Mouse (Mus musculus): Measurements from ENCODE around the gene Senp5. TPM values are rescaled to one million over a fixed set of nuclear protein-coding genes. Genes with fewer than 3 reads are reported as not detected.

Gene Senp5
- polyA plus RNA-seq, 1 experiment, result not detected

GRCm38 (mm10) chr16:31934550-31935010 lies 68.5 kb downstream of the Senp5 start:
- 47% methylated on average over 13 of the region's 13 CpGs for WGBS
- H3K4me1 ChIP-seq (ENCODE audit: control insufficient read depth, insufficient read depth, low read length), result peaks cover 26% of the 10 kb centered on the region
- H3K27ac ChIP-seq (ENCODE audit: insufficient read depth, low read depth, low read length), result no peak overlapping the region
- no peak for TF ChIP-seq POLR2A (IDR thresholded peaks at IDR 0.05; ENCODE audit: insufficient read depth, low read depth, low read length)
- peak overlapping the region; percentile 47; the same call in 1 of the 2 replicates for H3K4me3 ChIP-seq (ENCODE audit: insufficient read depth, low read depth, low read length)

- peaks cover 26% of the 10 kb centered on the region for H3K4me1 ChIP-seq (ENCODE audit: control insufficient read depth, insufficient read depth, low read length)
- 10% methylated on average over 42 of the region's 42 CpGs for WGBS
- peak within 1 kb of the TSS; percentile 86 for H3K27ac ChIP-seq (ENCODE audit: insufficient read depth, low read depth, low read length)
- no peak for TF ChIP-seq CTCF (IDR thresholded peaks at IDR 0.05; ENCODE audit: insufficient read depth, low read depth, low read length)
- TF ChIP-seq POLR2A (IDR thresholded peaks at IDR 0.05; ENCODE audit: insufficient read depth, low read depth, low read length), result no peak
- H3K4me3 ChIP-seq (ENCODE audit: insufficient read depth, low read depth, low read length), result peak within 1 kb of the TSS; percentile 52
Observed at GRCm38 (mm10) chr16:31933751-31934549, 69.1 kb downstream of the Senp5 start, which contains the start of gene Pigz. Gene Pigz (plus strand): TSS chr16:31933851.

GRCm38 (mm10) chr16:31932840-31933697 lies 70.0 kb downstream of the Senp5 start:
- peak overlapping the region; percentile 86 for H3K27ac ChIP-seq (ENCODE audit: insufficient read depth, low read depth, low read length)
- H3K4me1 ChIP-seq (ENCODE audit: control insufficient read depth, insufficient read depth, low read length), result peaks cover 26% of the 10 kb centered on the region
- TF ChIP-seq CTCF (IDR thresholded peaks at IDR 0.05; ENCODE audit: insufficient read depth, low read depth, low read length) (peak; percentile 84), POLR2A (IDR thresholded peaks at IDR 0.05; ENCODE audit: insufficient read depth, low read depth, low read length) (peak; percentile 89)
- WGBS, result under 1% methylated on average over 50 of the region's 50 CpGs
- peak overlapping the region; percentile 52 for H3K4me3 ChIP-seq (ENCODE audit: insufficient read depth, low read depth, low read length)

GRCm38 (mm10) chr16:31932255-31932654 lies 70.8 kb downstream of the Senp5 start:
- Histone ChIP-seq H3K27ac (ENCODE audit: insufficient read depth, low read depth, low read length) (0 out of 2 replicates have a peak overlapping the region, but pooled peaks have one; percentile 5), H3K4me1 (ENCODE audit: control insufficient read depth, insufficient read depth, low read length) (peaks cover 26% of the 10 kb centered on the region), H3K4me3 (ENCODE audit: insufficient read depth, low read depth, low read length) (no peak overlapping the region)
- 44% methylated on average over 5 of the region's 5 CpGs for WGBS
- TF ChIP-seq CTCF (IDR thresholded peaks at IDR 0.05; ENCODE audit: insufficient read depth, low read depth, low read length), result no peak
- TF ChIP-seq POLR2A (IDR thresholded peaks at IDR 0.05; ENCODE audit: insufficient read depth, low read depth, low read length), result no peak

- Histone ChIP-seq H3K4me1 (ENCODE audit: control insufficient read depth, insufficient read depth, low read length) (peaks cover 26% of the 10 kb centered on the region), H3K4me3 (ENCODE audit: insufficient read depth, low read depth, low read length) (no peak overlapping the region), H3K27ac (ENCODE audit: insufficient read depth, low read depth, low read length) (no peak overlapping the region)
- WGBS, result 63% methylated on average over 17 of the region's 17 CpGs
- no peak for TF ChIP-seq POLR2A (IDR thresholded peaks at IDR 0.05; ENCODE audit: insufficient read depth, low read depth, low read length)
- no peak for TF ChIP-seq CTCF (IDR thresholded peaks at IDR 0.05; ENCODE audit: insufficient read depth, low read depth, low read length)
Observed at GRCm38 (mm10) chr16:31931330-31931729, 71.8 kb downstream of the Senp5 start.

- TF ChIP-seq POLR2A (IDR thresholded peaks at IDR 0.05; ENCODE audit: insufficient read depth, low read depth, low read length) (no peak), CTCF (IDR thresholded peaks at IDR 0.05; ENCODE audit: insufficient read depth, low read depth, low read length) (no peak)
- WGBS, result 86% methylated on average over 5 of the region's 5 CpGs
- H3K27ac ChIP-seq (ENCODE audit: insufficient read depth, low read depth, low read length), result no peak overlapping the region
Observed at GRCm38 (mm10) chr16:31927412-31927811, 75.7 kb downstream of the Senp5 start.

GRCm38 (mm10) chr16:31926547-31927182 lies 76.4 kb downstream of the Senp5 start:
- no peaks in the 10 kb centered on the region for H3K4me1 ChIP-seq (ENCODE audit: control insufficient read depth, insufficient read depth, low read length)
- no peak overlapping the region for H3K27ac ChIP-seq (ENCODE audit: insufficient read depth, low read depth, low read length)
- H3K4me3 ChIP-seq (ENCODE audit: insufficient read depth, low read depth, low read length), result no peak overlapping the region
- no peak for TF ChIP-seq CTCF (IDR thresholded peaks at IDR 0.05; ENCODE audit: insufficient read depth, low read depth, low read length)
- no peak for TF ChIP-seq POLR2A (IDR thresholded peaks at IDR 0.05; ENCODE audit: insufficient read depth, low read depth, low read length)
- 88% methylated on average over 13 of the region's 13 CpGs for WGBS

More at GRCm38 (mm10) chr16:31927412-31927811, 75.7 kb downstream of the Senp5 start:
- no peaks in the 10 kb centered on the region for H3K4me1 ChIP-seq (ENCODE audit: control insufficient read depth, insufficient read depth, low read length)
- H3K4me3 ChIP-seq (ENCODE audit: insufficient read depth, low read depth, low read length), result no peak overlapping the region

GRCm38 (mm10) chr16:31926091-31926490 lies 77.0 kb downstream of the Senp5 start:
- TF ChIP-seq CTCF (IDR thresholded peaks at IDR 0.05; ENCODE audit: insufficient read depth, low read depth, low read length), result no peak
- no peak for TF ChIP-seq POLR2A (IDR thresholded peaks at IDR 0.05; ENCODE audit: insufficient read depth, low read depth, low read length)
- 90% methylated on average over 6 of the region's 6 CpGs for WGBS
- no peak overlapping the region for H3K27ac ChIP-seq (ENCODE audit: insufficient read depth, low read depth, low read length)
- H3K4me3 ChIP-seq (ENCODE audit: insufficient read depth, low read depth, low read length), result no peak overlapping the region
- H3K4me1 ChIP-seq (ENCODE audit: control insufficient read depth, insufficient read depth, low read length), result no peaks in the 10 kb centered on the region
